Mouse (Mus musculus) kidney, adult 8-10 months (tissue): Measurements from ENCODE around the gene Tbc1d9.
A peak's percentile ranks its signal among the peaks of the same experiment; 100 is the strongest.

Experiments used
- DNase-seq, 2 experiments: peaks; one replicate each; pipeline ENCODE4 v3.0.0; 2022

Gene Tbc1d9

GRCm38 (mm10) chr8:83165235-83165930, at the start of gene Tbc1d9:
Tbc1d9 (plus strand) TSS chr8:83165352.
- peak; percentile 58 to 60 for DNase-seq

- peak; percentile 32 to 54 for DNase-seq
Observed at GRCm38 (mm10) chr8:83135086-83135485, 30.1 kb upstream of the Tbc1d9 start.

GRCm38 (mm10) chr8:83140068-83140467, 25.1 kb upstream of the Tbc1d9 start:
- no peak for DNase-seq

GRCm38 (mm10) chr8:83140701-83141111, 24.4 kb upstream of the Tbc1d9 start:
- DNase-seq = no peak

GRCm38 (mm10) chr8:83141358-83141757, 23.8 kb upstream of the Tbc1d9 start:
- no peak for DNase-seq

- DNase-seq = no peak
Observed at GRCm38 (mm10) chr8:83144601-83145000, 20.6 kb upstream of the Tbc1d9 start.

GRCm38 (mm10) chr8:83145421-83145820, 19.7 kb upstream of the Tbc1d9 start:
- no peak for DNase-seq

GRCm38 (mm10) chr8:83149124-83149523, 16.0 kb upstream of the Tbc1d9 start:
- DNase-seq = no peak

- DNase-seq = no peak
Observed at GRCm38 (mm10) chr8:83152055-83152454, 13.1 kb upstream of the Tbc1d9 start.

- DNase-seq = no peak
Observed at GRCm38 (mm10) chr8:83152470-83152869, 12.7 kb upstream of the Tbc1d9 start.

GRCm38 (mm10) chr8:83155110-83155509, 10.0 kb upstream of the Tbc1d9 start:
- no peak for DNase-seq

- DNase-seq = no peak
Observed at GRCm38 (mm10) chr8:83158971-83159370, 6.2 kb upstream of the Tbc1d9 start.

- no peak for DNase-seq
Observed at GRCm38 (mm10) chr8:83159615-83160014, 5.5 kb upstream of the Tbc1d9 start.

- no peak for DNase-seq
Observed at GRCm38 (mm10) chr8:83160613-83161012, 4.5 kb upstream of the Tbc1d9 start.

- peak in 1 of 2 experiments; percentile 14 for DNase-seq
Observed at GRCm38 (mm10) chr8:83165931-83166867, 1.0 kb downstream of the Tbc1d9 start, which contains the start of gene Gm10645. Gm10645 (minus strand) TSS chr8:83166170.

- no peak for DNase-seq
Observed at GRCm38 (mm10) chr8:83167932-83168331, 2.8 kb downstream of the Tbc1d9 start.

- no peak for DNase-seq
Observed at GRCm38 (mm10) chr8:83169127-83169526, 4.0 kb downstream of the Tbc1d9 start.

GRCm38 (mm10) chr8:83169709-83170108, 4.6 kb downstream of the Tbc1d9 start:
- DNase-seq = no peak

GRCm38 (mm10) chr8:83170894-83171293, 5.7 kb downstream of the Tbc1d9 start:
- DNase-seq = no peak

- no peak for DNase-seq
Observed at GRCm38 (mm10) chr8:83175680-83176079, 10.5 kb downstream of the Tbc1d9 start.

GRCm38 (mm10) chr8:83176785-83177184, 11.6 kb downstream of the Tbc1d9 start:
- DNase-seq = no peak

- DNase-seq = no peak
Observed at GRCm38 (mm10) chr8:83177317-83178195, 12.4 kb downstream of the Tbc1d9 start.
